Mouse (Mus musculus): ENCODE measurements around the gene Tekt4. TPM values are rescaled to one million over a fixed set of nuclear protein-coding genes. Genes with fewer than 3 reads are reported as not detected.

Gene Tekt4
- 0.06 TPM in 1 of 2 replicates, not detected in the other for polyA plus RNA-seq (2012; rRNA removed)

- Histone ChIP-seq H3K36me3 (ENCODE audit: control insufficient read depth, insufficient read depth, low read length) (no peaks in the 10 kb centered on the region), H3K27me3 (ENCODE audit: control insufficient read depth, insufficient read depth, low read length) (no peaks in the 10 kb centered on the region), H3K4me3 (ENCODE audit: extremely low read depth, insufficient read depth, insufficient read length) (no peak within 1 kb of the TSS), H3K4me1 (ENCODE audit: control insufficient read depth, insufficient read depth, insufficient read length) (no peaks in the 10 kb centered on the region), H3K27ac (ENCODE audit: insufficient read depth, low read length) (no peak within 1 kb of the TSS)
- DNase-seq (ENCODE audit: low read depth in 1 of 2, low spot score in 2 of 2), result no peak
- no peak for TF ChIP-seq CTCF (IDR thresholded peaks at IDR 0.05; ENCODE audit: extremely low read depth, insufficient read depth, insufficient read length, insufficient replicate concordance)
- 50% methylated on average over 2 of the region's 2 CpGs for WGBS
Measured at GRCm38 (mm10) chr17:25454272-25454671, at the start of gene Tekt4. TSS of gene Tekt4 (plus strand) at chr17:25454615.

DNA sequence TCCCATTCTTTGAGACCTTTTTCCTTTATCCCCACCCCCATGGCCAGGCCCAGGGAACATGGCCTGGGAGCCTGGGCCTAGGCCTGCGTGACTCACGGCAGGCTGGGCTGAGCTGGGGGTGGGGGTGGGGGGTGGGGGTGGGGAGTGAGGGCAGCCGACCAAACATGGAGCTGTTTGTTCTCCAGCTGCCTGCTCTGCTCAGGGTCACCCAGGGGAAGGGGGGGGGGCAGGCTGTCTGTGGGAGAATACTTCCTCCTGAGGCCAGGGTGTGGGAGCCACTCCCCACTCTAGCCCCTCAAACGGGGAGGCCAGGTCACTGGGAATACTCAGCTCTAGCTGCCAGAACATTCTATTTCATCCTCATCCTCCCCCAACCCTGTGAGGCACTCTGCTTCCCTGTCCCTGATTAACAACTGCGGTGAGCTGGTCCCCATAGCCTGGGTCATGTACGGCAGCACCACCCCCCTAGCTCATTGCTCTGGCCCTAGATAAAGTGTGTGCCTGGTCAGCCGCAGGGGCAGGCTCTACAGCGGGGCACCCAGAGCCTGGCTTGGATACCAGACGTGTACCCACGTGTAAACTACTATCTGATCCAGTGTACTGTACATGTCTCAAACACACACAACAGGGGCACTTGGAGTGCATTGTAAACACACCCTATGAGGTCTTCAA is 49.1 kb upstream of the Tekt4 start:
- WGBS, result 17% methylated on average over 10 of the region's 10 CpGs
- Histone ChIP-seq H3K27ac (ENCODE audit: insufficient read depth, low read length) (no peak overlapping the region), H3K4me3 (ENCODE audit: extremely low read depth, insufficient read depth, insufficient read length) (no peak overlapping the region), H3K4me1 (ENCODE audit: control insufficient read depth, insufficient read depth, insufficient read length) (no peaks in the 10 kb centered on the region), H3K36me3 (ENCODE audit: control insufficient read depth, insufficient read depth, low read length) (no peaks in the 10 kb centered on the region), H3K27me3 (ENCODE audit: control insufficient read depth, insufficient read depth, low read length) (no peaks in the 10 kb centered on the region)
- no peak for TF ChIP-seq CTCF (IDR thresholded peaks at IDR 0.05; ENCODE audit: extremely low read depth, insufficient read depth, insufficient read length, insufficient replicate concordance)
- no peak for TF ChIP-seq POLR2A (IDR thresholded peaks at IDR 0.05; ENCODE audit: low read depth, low read length)
- DNase-seq (ENCODE audit: low read depth in 1 of 2, low spot score in 2 of 2), result no peak

GRCm38 (mm10) chr17:25406011-25406441 is 48.4 kb upstream of the Tekt4 start:
- H3K4me1 ChIP-seq (ENCODE audit: control insufficient read depth, insufficient read depth, insufficient read length), result no peaks in the 10 kb centered on the region
- 36% methylated on average over 6 of the region's 6 CpGs for WGBS
- H3K27me3 ChIP-seq (ENCODE audit: control insufficient read depth, insufficient read depth, low read length), result no peaks in the 10 kb centered on the region
- TF ChIP-seq POLR2A (IDR thresholded peaks at IDR 0.05; ENCODE audit: low read depth, low read length) (no peak), CTCF (IDR thresholded peaks at IDR 0.05; ENCODE audit: extremely low read depth, insufficient read depth, insufficient read length, insufficient replicate concordance) (no peak)
- H3K27ac ChIP-seq (ENCODE audit: insufficient read depth, low read length), result no peak overlapping the region
- DNase-seq (ENCODE audit: low read depth in 1 of 2, low spot score in 2 of 2), result no peak
- no peaks in the 10 kb centered on the region for H3K36me3 ChIP-seq (ENCODE audit: control insufficient read depth, insufficient read depth, low read length)
- no peak overlapping the region for H3K4me3 ChIP-seq (ENCODE audit: extremely low read depth, insufficient read depth, insufficient read length)

DNA sequence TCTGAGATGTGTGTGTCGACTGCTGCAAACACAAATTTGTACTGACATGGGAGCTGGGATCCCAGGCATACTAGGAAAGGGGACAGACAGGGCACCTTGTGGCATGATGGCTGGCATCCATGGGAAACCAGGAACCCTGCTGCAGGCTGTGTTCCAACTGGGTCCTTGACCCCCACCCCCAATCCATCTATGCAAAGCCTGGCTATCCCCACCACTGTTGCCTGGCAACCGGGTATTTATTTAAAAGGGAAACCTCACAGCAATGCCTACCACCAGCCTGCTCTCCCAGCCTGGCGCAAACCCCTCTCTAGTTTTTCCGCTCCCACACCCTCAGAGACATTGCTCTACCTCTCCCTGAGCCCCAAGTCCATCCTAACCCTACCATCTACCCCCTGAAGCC is 47.1 kb upstream of the Tekt4 start:
- Histone ChIP-seq H3K4me3 (ENCODE audit: extremely low read depth, insufficient read depth, insufficient read length) (no peak overlapping the region), H3K27me3 (ENCODE audit: control insufficient read depth, insufficient read depth, low read length) (no peaks in the 10 kb centered on the region), H3K27ac (ENCODE audit: insufficient read depth, low read length) (no peak overlapping the region), H3K4me1 (ENCODE audit: control insufficient read depth, insufficient read depth, insufficient read length) (no peaks in the 10 kb centered on the region), H3K36me3 (ENCODE audit: control insufficient read depth, insufficient read depth, low read length) (no peaks in the 10 kb centered on the region)
- DNase-seq (ENCODE audit: low read depth in 1 of 2, low spot score in 2 of 2), result no peak
- WGBS, result 82% methylated on average over 4 of the region's 4 CpGs
- TF ChIP-seq CTCF (IDR thresholded peaks at IDR 0.05; ENCODE audit: extremely low read depth, insufficient read depth, insufficient read length, insufficient replicate concordance), result no peak
- TF ChIP-seq POLR2A (IDR thresholded peaks at IDR 0.05; ENCODE audit: low read depth, low read length), result no peak

DNA sequence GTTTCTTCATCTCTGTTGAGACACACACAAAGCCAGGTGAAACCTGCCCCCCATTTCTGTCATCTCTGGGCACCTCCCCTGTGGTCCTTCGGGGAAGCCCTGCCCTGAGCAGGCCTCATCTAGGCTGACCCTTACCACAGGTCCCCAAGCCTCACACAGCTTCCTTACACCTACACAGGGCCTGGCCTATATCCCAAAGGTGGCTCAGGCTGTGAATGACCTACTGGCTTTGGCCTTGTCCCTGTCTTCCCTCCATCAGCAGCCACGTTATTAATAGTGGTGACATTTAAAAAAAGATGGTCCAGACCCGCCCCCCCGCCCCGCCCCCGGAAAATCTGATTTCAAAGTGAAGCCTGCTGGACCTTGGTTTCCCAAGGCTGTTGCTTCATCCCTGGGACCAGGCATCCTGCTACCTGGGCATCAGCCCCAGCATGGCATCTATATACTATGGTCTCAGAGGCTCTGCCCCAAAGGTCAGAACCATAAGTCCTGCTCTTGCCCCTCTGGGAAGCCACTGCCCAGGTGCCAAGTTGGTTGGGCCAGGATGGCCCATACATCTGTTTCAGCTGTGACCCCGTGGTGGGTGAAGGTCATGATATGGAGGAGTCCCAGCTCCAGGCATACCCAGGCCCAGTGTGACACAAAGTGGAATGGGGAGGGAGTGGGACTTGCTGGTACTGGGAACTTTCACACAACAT is 46.0 kb upstream of the Tekt4 start:
- WGBS, result 81% methylated on average over 7 of the region's 7 CpGs
- H3K27me3 ChIP-seq (ENCODE audit: control insufficient read depth, insufficient read depth, low read length), result no peaks in the 10 kb centered on the region
- TF ChIP-seq CTCF (IDR thresholded peaks at IDR 0.05; ENCODE audit: extremely low read depth, insufficient read depth, insufficient read length, insufficient replicate concordance) (no peak), POLR2A (IDR thresholded peaks at IDR 0.05; ENCODE audit: low read depth, low read length) (no peak)

GRCm38 (mm10) chr17:25409621-25410020 is 44.8 kb upstream of the Tekt4 start:
- 86% methylated on average over 7 of the region's 7 CpGs for WGBS
- Histone ChIP-seq H3K4me1 (ENCODE audit: control insufficient read depth, insufficient read depth, insufficient read length) (no peaks in the 10 kb centered on the region), H3K36me3 (ENCODE audit: control insufficient read depth, insufficient read depth, low read length) (no peaks in the 10 kb centered on the region), H3K27ac (ENCODE audit: insufficient read depth, low read length) (no peak overlapping the region), H3K27me3 (ENCODE audit: control insufficient read depth, insufficient read depth, low read length) (no peaks in the 10 kb centered on the region), H3K4me3 (ENCODE audit: extremely low read depth, insufficient read depth, insufficient read length) (no peak overlapping the region)
- DNase-seq (ENCODE audit: low read depth in 1 of 2, low spot score in 2 of 2), result no peak
- no peak for TF ChIP-seq POLR2A (IDR thresholded peaks at IDR 0.05; ENCODE audit: low read depth, low read length)
- no peak for TF ChIP-seq CTCF (IDR thresholded peaks at IDR 0.05; ENCODE audit: extremely low read depth, insufficient read depth, insufficient read length, insufficient replicate concordance)

More for the DNA sequence above, 46.0 kb upstream of the Tekt4 start:
- Histone ChIP-seq H3K4me3 (ENCODE audit: extremely low read depth, insufficient read depth, insufficient read length) (no peak overlapping the region), H3K4me1 (ENCODE audit: control insufficient read depth, insufficient read depth, insufficient read length) (no peaks in the 10 kb centered on the region), H3K36me3 (ENCODE audit: control insufficient read depth, insufficient read depth, low read length) (no peaks in the 10 kb centered on the region), H3K27ac (ENCODE audit: insufficient read depth, low read length) (no peak overlapping the region)
- DNase-seq (ENCODE audit: low read depth in 1 of 2, low spot score in 2 of 2), result no peak

DNA sequence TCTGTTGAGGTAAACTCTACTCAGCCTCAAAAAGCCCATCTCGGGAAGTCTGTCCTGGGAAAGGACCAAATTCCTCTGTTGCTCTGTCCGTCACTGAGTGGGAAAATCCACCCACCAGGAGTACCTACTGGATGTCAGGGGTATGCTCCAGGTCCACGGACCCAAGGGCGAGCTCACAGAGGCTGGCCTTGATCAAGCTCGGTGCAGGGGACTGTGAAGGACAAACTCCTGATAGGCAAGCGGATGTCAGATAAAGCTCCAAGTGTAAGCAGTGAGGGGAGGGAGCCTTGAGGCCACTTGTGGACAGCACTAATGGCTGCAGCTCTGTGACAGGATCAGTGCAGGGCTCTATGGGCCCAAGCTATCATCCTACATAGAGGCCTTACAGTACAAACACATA is 44.2 kb upstream of the Tekt4 start:
- H3K36me3 ChIP-seq (ENCODE audit: control insufficient read depth, insufficient read depth, low read length), result no peaks in the 10 kb centered on the region
- H3K4me3 ChIP-seq (ENCODE audit: extremely low read depth, insufficient read depth, insufficient read length), result no peak overlapping the region
- no peak for DNase-seq (ENCODE audit: low read depth in 1 of 2, low spot score in 2 of 2)
- 80% methylated on average over 6 of the region's 6 CpGs for WGBS
- TF ChIP-seq CTCF (IDR thresholded peaks at IDR 0.05; ENCODE audit: extremely low read depth, insufficient read depth, insufficient read length, insufficient replicate concordance), result no peak
- TF ChIP-seq POLR2A (IDR thresholded peaks at IDR 0.05; ENCODE audit: low read depth, low read length), result no peak
- no peaks in the 10 kb centered on the region for H3K27me3 ChIP-seq (ENCODE audit: control insufficient read depth, insufficient read depth, low read length)
- H3K4me1 ChIP-seq (ENCODE audit: control insufficient read depth, insufficient read depth, insufficient read length), result no peaks in the 10 kb centered on the region
- H3K27ac ChIP-seq (ENCODE audit: insufficient read depth, low read length), result no peak overlapping the region

All from spleen, adult 2 months (tissue).